Mouse (Mus musculus) retina, postnatal 1 day (tissue): Measurements from ENCODE around the gene Mplkip.
A peak's percentile ranks its signal among the peaks of the same experiment; 100 is the strongest.

Experiments
- DNase-seq: peaks from one replicate; pipeline ENCODE4 v3.0.0-alpha.2; 2012

Gene Mplkip

GRCm38 (mm10) chr13:17694911-17695699 lies at the start of gene Mplkip, which contains the start of gene Sugct:
Mplkip (plus strand) TSS chr13:17695192.
Sugct (minus strand) TSS chr13:17695553.
- DNase-seq: peak; percentile 100

GRCm38 (mm10) chr13:17667380-17667779 lies 27.6 kb upstream of the Mplkip start:
- DNase-seq: no peak

GRCm38 (mm10) chr13:17671122-17671521 lies 23.9 kb upstream of the Mplkip start:
- no peak for DNase-seq

- no peak for DNase-seq
Observed at GRCm38 (mm10) chr13:17689461-17689860, 5.5 kb upstream of the Mplkip start.

- DNase-seq: no peak
Observed at GRCm38 (mm10) chr13:17690686-17691085, 4.3 kb upstream of the Mplkip start.

GRCm38 (mm10) chr13:17691436-17691835 lies 3.6 kb upstream of the Mplkip start:
- DNase-seq: no peak

- peak; percentile 15 for DNase-seq
Observed at GRCm38 (mm10) chr13:17693816-17694215, 1.2 kb upstream of the Mplkip start.

- no peak for DNase-seq
Observed at GRCm38 (mm10) chr13:17694414-17694813, 578 bp upstream of the Mplkip start.

- DNase-seq: no peak
Observed at GRCm38 (mm10) chr13:17695898-17696580, 1.0 kb downstream of the Mplkip start.

- DNase-seq: no peak
Observed at GRCm38 (mm10) chr13:17700090-17700715, 5.2 kb downstream of the Mplkip start.

GRCm38 (mm10) chr13:17701322-17701721 lies 6.3 kb downstream of the Mplkip start:
- DNase-seq: no peak

GRCm38 (mm10) chr13:17702311-17702710 lies 7.3 kb downstream of the Mplkip start:
- no peak for DNase-seq

- no peak for DNase-seq
Observed at GRCm38 (mm10) chr13:17705188-17705826, 10.3 kb downstream of the Mplkip start.

- no peak for DNase-seq
Observed at GRCm38 (mm10) chr13:17708784-17709311, 13.9 kb downstream of the Mplkip start.

GRCm38 (mm10) chr13:17717357-17717756 lies 22.4 kb downstream of the Mplkip start:
- no peak for DNase-seq

GRCm38 (mm10) chr13:17727922-17728321 lies 32.9 kb downstream of the Mplkip start:
- no peak for DNase-seq

GRCm38 (mm10) chr13:17728798-17729197 lies 33.8 kb downstream of the Mplkip start:
- no peak for DNase-seq
